Mouse (Mus musculus) bone marrow macrophage, adult 2 months (primary cell): ENCODE data around the gene Dagla. TPM values are rescaled to one million over a fixed set of nuclear protein-coding genes. Genes with fewer than 3 reads are reported as not detected.
A peak's percentile ranks its signal among the peaks of the same experiment; 100 is the strongest.

Experiments
- H3K27ac ChIP-seq: 2 replicates; pipeline ENCODE4 v1.5.1; 2012; ENCODE audit warnings: low read depth, low read length; ENCODE audit not compliant: insufficient read depth
- H3K4me1 ChIP-seq: 2 replicates; pipeline ENCODE4 v1.6.1; 2012; ENCODE audit warnings: low read length; ENCODE audit not compliant: control insufficient read depth, insufficient read depth
- H3K4me3 ChIP-seq: 2 replicates; pipeline ENCODE4 v1.5.1; 2012; ENCODE audit warnings: mild to moderate bottlenecking, low read length, moderate library complexity; ENCODE audit not compliant: insufficient read depth
- CTCF ChIP-seq: IDR thresholded peaks from 2 replicates; pipeline ENCODE4 v1.5.1; 2012; ENCODE audit warnings: low read depth, mild to moderate bottlenecking, low read length, moderate library complexity
- POLR2A ChIP-seq: IDR thresholded peaks from 2 replicates; pipeline ENCODE4 v1.6.1; 2012; ENCODE audit warnings: mild to moderate bottlenecking, low read depth, low read length, borderline replicate concordance
- polyA plus RNA-seq: library from polyadenylated mRNA; stranded (reverse); fragments of >200 nt; gene quantifications from 2 replicates; pipeline ENCODE4 v1.2.4, GENCODE M21; 2012; ENCODE audit not compliant: missing spikeins, insufficient read depth, insufficient read length

Dagla gene
- polyA plus RNA-seq, 1 experiment, result 3.2 TPM

- peak within 1 kb of the TSS; percentile 58 for H3K4me3 ChIP-seq
- TF ChIP-seq CTCF, result peak; percentile 99
- no peak for TF ChIP-seq POLR2A
- H3K27ac ChIP-seq, result no peak within 1 kb of the TSS
- 0 out of 2 replicates have a peak, but pooled peaks cover 3% of the 10 kb centered on the region for H3K4me1 ChIP-seq
Observed at GRCm38 (mm10) chr19:10240654-10241305, 63.9 kb downstream of the Dagla start, which contains the start of gene Myrf. Myrf (minus strand) TSS chr19:10240748.

DNA sequence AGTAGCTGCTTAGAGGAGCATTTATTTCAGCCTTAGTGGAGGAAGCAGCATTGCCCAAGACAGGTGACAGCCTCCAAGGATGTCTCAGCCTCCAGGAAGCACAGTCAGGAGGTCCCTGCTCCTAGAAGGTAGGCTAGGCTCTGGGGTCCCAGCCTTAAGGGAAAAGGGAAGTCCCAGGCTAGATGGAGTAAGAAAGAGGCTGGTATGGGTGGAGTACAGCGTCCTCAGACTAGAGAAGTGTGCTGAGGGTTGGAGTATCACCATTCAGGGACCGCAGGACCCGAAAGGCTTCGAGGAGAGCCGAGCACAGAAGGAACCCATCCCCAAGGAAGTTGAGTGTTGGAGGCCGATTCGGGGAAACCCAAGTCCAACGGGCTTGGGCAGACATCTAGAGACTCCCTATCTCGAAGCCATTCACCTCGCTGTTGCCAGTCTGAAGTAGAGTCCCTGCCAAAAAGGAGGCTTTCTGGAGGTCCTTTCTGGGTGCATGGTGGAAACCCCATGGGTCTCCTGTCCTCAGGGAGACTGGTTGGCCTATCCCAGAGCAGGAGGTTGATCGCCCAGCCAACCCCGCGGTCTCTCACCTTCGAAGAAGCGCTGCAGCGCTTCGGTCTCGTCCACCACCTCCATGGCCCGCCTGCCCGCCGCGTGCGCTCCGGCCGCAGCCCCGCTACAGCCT lies 64.6 kb downstream of the Dagla start:
- H3K4me1 ChIP-seq, result 0 out of 2 replicates have a peak, but pooled peaks cover 3% of the 10 kb centered on the region
- H3K27ac ChIP-seq, result no peak overlapping the region
- TF ChIP-seq POLR2A (no peak), CTCF (no peak)
- peak overlapping the region; percentile 58 for H3K4me3 ChIP-seq

- no peak overlapping the region for H3K4me3 ChIP-seq
- no peak overlapping the region for H3K27ac ChIP-seq
- no peak for TF ChIP-seq POLR2A
- TF ChIP-seq CTCF, result no peak
- H3K4me1 ChIP-seq, result 0 out of 2 replicates have a peak, but pooled peaks cover 3% of the 10 kb centered on the region
Observed at GRCm38 (mm10) chr19:10239419-10239818, 65.3 kb downstream of the Dagla start.

DNA sequence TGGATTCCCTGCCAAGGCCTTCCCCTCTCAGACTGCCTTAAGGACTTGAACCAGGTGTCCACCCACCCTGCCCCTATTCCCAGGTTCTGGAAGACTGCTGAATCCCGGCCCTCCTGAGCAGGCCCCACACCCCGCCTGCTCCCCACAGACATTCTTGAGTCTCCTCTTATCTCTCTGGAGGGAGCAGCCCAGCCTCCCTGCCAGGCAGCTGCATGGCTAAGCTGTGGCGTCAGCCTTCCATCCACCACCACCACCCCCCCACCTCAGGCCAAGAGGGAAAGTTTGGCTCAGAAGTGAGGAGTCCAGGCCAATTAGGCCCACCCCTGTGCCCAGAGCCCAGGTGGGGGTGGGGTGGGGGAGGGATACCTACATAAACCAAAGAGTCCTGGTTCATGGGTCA lies 66.2 kb downstream of the Dagla start:
- Histone ChIP-seq H3K4me3 (no peak overlapping the region), H3K4me1 (0 out of 2 replicates have a peak, but pooled peaks cover 3% of the 10 kb centered on the region), H3K27ac (no peak overlapping the region)
- TF ChIP-seq POLR2A (no peak), CTCF (no peak)

GRCm38 (mm10) chr19:10235784-10236565 lies 68.7 kb downstream of the Dagla start:
- H3K4me3 ChIP-seq, result no peak overlapping the region
- TF ChIP-seq POLR2A (no peak), CTCF (no peak)
- 0 out of 2 replicates have a peak, but pooled peaks cover 3% of the 10 kb centered on the region for H3K4me1 ChIP-seq
- no peak overlapping the region for H3K27ac ChIP-seq

DNA sequence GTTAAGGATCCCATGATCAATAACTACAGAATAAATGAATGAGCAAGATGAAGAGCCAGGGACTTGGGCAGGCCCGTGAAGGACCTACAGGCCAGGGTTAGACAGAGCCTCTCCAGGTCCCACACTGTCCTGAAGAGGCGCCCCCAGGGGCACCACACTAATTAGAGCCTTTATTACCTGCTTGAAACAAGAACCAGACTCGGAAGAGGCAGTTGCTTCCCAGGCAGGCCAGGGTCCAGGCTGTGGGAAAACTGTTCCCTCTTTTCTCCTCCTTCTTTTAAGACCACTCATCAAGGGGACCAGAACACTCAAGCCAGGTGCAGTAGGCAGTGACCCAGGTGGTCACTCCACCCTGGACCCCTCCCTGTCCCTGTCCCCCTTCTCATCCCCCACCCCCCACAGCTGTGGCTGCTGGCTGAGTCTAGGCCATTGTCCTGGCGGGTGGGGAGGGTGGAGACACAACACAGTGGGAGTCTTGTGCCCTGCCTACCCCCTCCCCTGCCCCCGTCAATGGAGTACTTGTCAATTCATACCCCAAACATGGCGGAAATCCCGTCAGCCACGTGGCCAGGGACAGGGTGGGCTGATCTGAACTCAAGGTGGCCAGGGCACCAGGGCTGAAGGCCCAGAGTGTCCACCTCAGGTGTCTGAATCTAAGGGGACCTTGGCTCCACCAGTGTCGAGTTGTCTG lies 72.2 kb downstream of the Dagla start:
- no peak for TF ChIP-seq POLR2A
- no peak for TF ChIP-seq CTCF
- Histone ChIP-seq H3K4me3 (no peak overlapping the region), H3K27ac (no peak overlapping the region), H3K4me1 (no peaks in the 10 kb centered on the region)

DNA sequence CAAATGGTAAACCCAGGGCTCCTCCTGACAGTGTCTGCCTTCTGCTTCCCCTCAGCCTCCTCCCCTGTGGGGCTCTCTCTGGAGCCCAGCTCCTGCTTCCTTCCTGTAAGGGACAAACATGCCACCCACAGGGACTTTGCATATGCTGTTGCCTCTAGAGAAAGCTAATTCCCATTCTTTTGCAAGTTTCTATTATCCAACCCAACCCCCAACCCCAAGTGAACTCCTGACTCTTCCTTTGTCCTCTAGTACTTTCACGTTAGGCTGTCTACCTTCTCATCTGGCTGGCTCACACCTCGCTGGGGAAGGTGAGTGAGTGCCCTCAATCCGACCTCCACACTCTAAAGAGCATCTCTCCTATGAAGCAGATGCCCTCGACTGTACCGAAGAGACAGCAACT lies 72.8 kb downstream of the Dagla start:
- TF ChIP-seq CTCF, result no peak
- no peak for TF ChIP-seq POLR2A
- Histone ChIP-seq H3K4me3 (no peak overlapping the region), H3K27ac (no peak overlapping the region), H3K4me1 (no peaks in the 10 kb centered on the region)

DNA sequence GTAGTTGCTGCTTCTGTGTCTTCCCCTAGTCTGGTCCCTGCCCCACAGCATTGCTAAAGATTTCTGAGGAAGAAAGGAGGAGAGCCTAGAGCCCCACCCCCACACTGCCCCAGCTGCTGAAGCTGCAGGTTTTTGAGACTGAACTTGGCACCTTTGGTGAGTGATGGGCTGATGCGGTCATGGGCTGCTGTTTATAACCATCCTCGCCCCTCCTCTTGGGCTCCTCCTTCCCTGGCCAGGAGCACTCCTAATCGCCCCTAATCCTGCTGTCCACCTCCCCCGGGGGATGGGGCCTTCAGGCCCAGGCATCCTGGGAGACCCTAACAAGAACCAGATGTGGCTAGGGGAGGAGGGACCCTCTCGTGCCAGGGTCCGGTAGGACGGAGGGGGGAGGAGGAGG lies 73.7 kb downstream of the Dagla start:
- no peak overlapping the region for H3K27ac ChIP-seq

GRCm38 (mm10) chr19:10225767-10226166 lies 78.9 kb downstream of the Dagla start:
- Histone ChIP-seq H3K4me3 (no peak overlapping the region), H3K27ac (no peak overlapping the region), H3K4me1 (no peaks in the 10 kb centered on the region)
- TF ChIP-seq POLR2A (no peak), CTCF (no peak)

More for the DNA sequence above, 73.7 kb downstream of the Dagla start:
- no peaks in the 10 kb centered on the region for H3K4me1 ChIP-seq
- H3K4me3 ChIP-seq, result no peak overlapping the region
- TF ChIP-seq POLR2A (no peak), CTCF (no peak)
